Mouse (Mus musculus) cerebellum, adult 2 months (tissue): ENCODE data around the gene Hist1h2bg.

Source experiments
- CTCF ChIP-seq: fragments of 200-500 bp; IDR thresholded peaks from 2 replicates; pipeline ENCODE4 v1.5.1; 2011; ENCODE audit warnings: low read depth, mild to moderate bottlenecking, control low read depth, low read length, moderate library complexity, borderline replicate concordance; ENCODE audit not compliant: insufficient read depth
- POLR2A ChIP-seq: fragments of 200-500 bp; IDR thresholded peaks from 2 replicates; pipeline ENCODE4 v1.6.1; 2011; ENCODE audit warnings: low read length, control low read depth, borderline replicate concordance; ENCODE audit not compliant: insufficient read depth

GRCm38 (mm10) chr13:23524654-23525053 is 46.5 kb upstream of the Hist1h2bg start:
- TF ChIP-seq POLR2A (no peak), CTCF (peak; percentile 85)
